In the genomic region with DNA sequence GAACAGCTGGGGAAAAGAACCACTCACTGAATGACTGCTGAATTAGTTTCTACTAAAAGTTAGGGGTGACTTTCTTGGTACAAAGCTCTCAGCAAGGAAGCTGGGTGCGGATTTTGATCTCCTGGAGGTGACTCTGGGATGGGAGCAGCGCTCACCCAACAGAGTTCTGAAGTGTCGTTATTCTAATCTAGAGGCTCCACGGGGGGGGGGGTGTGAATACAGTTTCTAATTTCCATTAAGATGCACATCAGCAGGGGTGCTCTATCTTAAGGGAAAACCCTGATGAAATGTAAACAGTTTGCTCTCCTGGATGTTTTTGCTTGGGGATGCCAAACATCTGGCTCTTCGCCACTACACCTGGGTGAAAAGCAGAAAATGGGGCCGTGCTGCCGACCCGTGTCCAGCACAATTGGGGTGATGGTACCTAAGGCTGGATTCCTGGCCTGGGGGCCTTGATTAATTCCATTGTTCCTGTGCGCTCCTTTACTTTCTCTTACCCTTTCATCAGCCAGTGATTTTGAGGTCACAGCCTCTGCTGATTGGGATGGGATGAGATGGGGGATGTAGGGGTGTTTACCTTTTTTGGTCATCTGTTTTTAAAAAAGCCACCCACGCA, we compare ENCODE assay signal across 10 mouse cellular contexts. TPM values are rescaled to one million over a fixed set of nuclear protein-coding genes. Genes with fewer than 3 reads are reported as not detected.
DNase-seq lines count a peak whose midpoint lies in the region; ATAC-seq and TF ChIP-seq lines count a peak whose summit lies in the region.
"Had no signal": no experiment of that assay in that cellular context is flagged by ENCODE, and none has a peak within 500 bp of the region (broad histone marks: within the 10 kb centered on the region; RNA-seq: fewer than 3 reads in every experiment).

No protein-coding gene starts in this region.

- no peak for ATAC-seq in hindbrain, embryonic 12.5 days (ENCODE audit: low FRiP score)
- no peak for ATAC-seq in midbrain, embryonic 15.5 days (replicated peaks)

- H3K4me1 ChIP-seq in kidney, adult 2 months (ENCODE audit: control insufficient read depth, insufficient read depth, low read length): peaks cover 13% of the 10 kb centered on the region
- peaks cover 56% of the 10 kb centered on the region for H3K4me1 ChIP-seq in embryonic facial prominence, embryonic 10.5 days
- peaks cover 15% of the 10 kb centered on the region; the same call in 1 of the 2 replicates for H3K4me1 ChIP-seq in hindbrain, embryonic 12.5 days
- H3K4me1 ChIP-seq in midbrain, embryonic 15.5 days: peaks cover 16% of the 10 kb centered on the region

- no peak overlapping the region for H3K9ac ChIP-seq in hindbrain, embryonic 12.5 days
- H3K9ac ChIP-seq in midbrain, embryonic 15.5 days: no peak overlapping the region

- no peak overlapping the region for H3K27ac ChIP-seq in kidney, adult 2 months (ENCODE audit: insufficient read depth, low read depth, low read length)
- peak overlapping the region; percentile 93 for H3K27ac ChIP-seq in embryonic facial prominence, embryonic 10.5 days (replicated peaks)
- H3K27ac ChIP-seq in hindbrain, embryonic 12.5 days: no peak overlapping the region
- no peak overlapping the region for H3K27ac ChIP-seq in midbrain, embryonic 15.5 days

- no peaks in the 10 kb centered on the region for H3K27me3 ChIP-seq in kidney, adult 2 months (replicated peaks; ENCODE audit: control insufficient read depth, insufficient read depth, low read length)
- H3K27me3 ChIP-seq in embryonic facial prominence, embryonic 10.5 days (replicated peaks; ENCODE audit: low read depth, poor library complexity, severe bottlenecking): peaks cover 28% of the 10 kb centered on the region
- H3K27me3 ChIP-seq in hindbrain, embryonic 12.5 days: peaks cover 3% of the 10 kb centered on the region; the same call in 1 of the 2 replicates
- H3K27me3 ChIP-seq in midbrain, embryonic 15.5 days (replicated peaks): peaks cover 21% of the 10 kb centered on the region; the same call in 1 of the 2 replicates

- WGBS in kidney, adult 2 months: 65% methylated on average over 10 of the region's 10 CpGs
- 6% methylated on average over 10 of the region's 10 CpGs for WGBS in embryonic facial prominence, embryonic 10.5 days
- 12% methylated on average over 10 of the region's 10 CpGs for WGBS in hindbrain, embryonic 12.5 days
- WGBS in midbrain, embryonic 15.5 days: 18% methylated on average over 10 of the region's 10 CpGs

- no peaks in the 10 kb centered on the region for H3K9me3 ChIP-seq in embryonic facial prominence, embryonic 10.5 days
- no peaks in the 10 kb centered on the region for H3K9me3 ChIP-seq in hindbrain, embryonic 12.5 days (replicated peaks)
- no peaks in the 10 kb centered on the region for H3K9me3 ChIP-seq in midbrain, embryonic 15.5 days

- H3K4me2 ChIP-seq in hindbrain, embryonic 12.5 days (replicated peaks): peak overlapping the region; percentile 88
- peak overlapping the region; percentile 98 for H3K4me2 ChIP-seq in midbrain, embryonic 15.5 days

- no peak for TF ChIP-seq POLR2A in kidney, adult 2 months (IDR thresholded peaks at IDR 0.05; ENCODE audit: low read depth, low read length)

- TF ChIP-seq CTCF in kidney, adult 2 months (conservative IDR thresholded peaks at IDR 0.05; ENCODE audit: insufficient read depth, insufficient read length, low read depth, low read length): no peak

- H3K36me3 ChIP-seq in kidney, adult 2 months (ENCODE audit: control insufficient read depth, insufficient read depth, low read length): no peaks in the 10 kb centered on the region
- H3K36me3 ChIP-seq in embryonic facial prominence, embryonic 10.5 days (replicated peaks): no peaks in the 10 kb centered on the region
- H3K36me3 ChIP-seq in hindbrain, embryonic 12.5 days: no peaks in the 10 kb centered on the region
- H3K36me3 ChIP-seq in midbrain, embryonic 15.5 days (replicated peaks): no peaks in the 10 kb centered on the region

- DNase-seq in kidney, adult 2 months: no peak
- DNase-seq in kidney, adult 11 months: no peak
- no peak for DNase-seq in embryonic facial prominence, embryonic 10.5 days (ENCODE audit: low spot score)
- DNase-seq in urinary bladder, adult 2 months (ENCODE audit: low spot score): no peak
- DNase-seq in cerebellum, postnatal 4 days (ENCODE audit: low spot score in 2 of 2): no peak
- no peak for DNase-seq in gastrocnemius, postnatal 4 days (ENCODE audit: low spot score in 2 of 2)
- DNase-seq: gastrocnemius, postnatal 36 days; thymus, postnatal 25 days had no signal

- H3K4me3 ChIP-seq in kidney, adult 2 months (ENCODE audit: insufficient read depth, low read depth, low read length): peak overlapping the region; percentile 86; the same call in 1 of the 2 replicates
- peak overlapping the region; percentile 70 for H3K4me3 ChIP-seq in embryonic facial prominence, embryonic 10.5 days
- peak overlapping the region; percentile 67 for H3K4me3 ChIP-seq in hindbrain, embryonic 12.5 days
- peak overlapping the region; percentile 63 for H3K4me3 ChIP-seq in midbrain, embryonic 15.5 days

RNA-seq across cellular contexts. Expression of a gene that starts 1.9 kb away (rescaled TPM):
- polyA plus RNA-seq in kidney, adult 2 months (2012; rRNA removed): 2.2 and 2.8 TPM in 2 replicates
- 11.4 and 12.0 TPM in 2 replicates for polyA plus RNA-seq in embryonic facial prominence, embryonic 10.5 days (2016; fragmentation: Nextera tagmentation; extraction: Ambion mirVana)
- polyA plus RNA-seq in hindbrain, embryonic 12.5 days (2016; fragmentation: Nextera tagmentation; extraction: Ambion mirVana): 9.3 and 9.9 TPM in 2 replicates
- polyA plus RNA-seq in midbrain, embryonic 15.5 days (2015; fragmentation: Nextera tagmentation; extraction: Ambion mirVana): 1.1 and 1.6 TPM in 2 replicates
- 8.9 and 11.8 TPM in 2 replicates for polyA plus RNA-seq in urinary bladder, adult 2 months (2012; rRNA removed)
- 10 to 100 TPM in 1 of 2 experiments, 1 to 10 TPM in 1; 9.6 to 10.7 TPM for total RNA-seq in gastrocnemius, postnatal 4 days (2021)
